Mouse (Mus musculus) bone marrow, adult 2 months (tissue): ENCODE data around the gene Aacs.

Experiments
- CTCF ChIP-seq: fragments of 200-500 bp; IDR thresholded peaks from 2 replicates; pipeline ENCODE4 v1.5.1; 2011; ENCODE audit warnings: low read length, control low read depth; ENCODE audit not compliant: control insufficient read depth, insufficient read depth
- POLR2A ChIP-seq: fragments of 200-500 bp; IDR thresholded peaks from 2 replicates; pipeline ENCODE4 v1.6.1; 2011; ENCODE audit warnings: low read depth, mild to moderate bottlenecking, control low read depth, low read length, borderline replicate concordance; ENCODE audit not compliant: control insufficient read depth

DNA sequence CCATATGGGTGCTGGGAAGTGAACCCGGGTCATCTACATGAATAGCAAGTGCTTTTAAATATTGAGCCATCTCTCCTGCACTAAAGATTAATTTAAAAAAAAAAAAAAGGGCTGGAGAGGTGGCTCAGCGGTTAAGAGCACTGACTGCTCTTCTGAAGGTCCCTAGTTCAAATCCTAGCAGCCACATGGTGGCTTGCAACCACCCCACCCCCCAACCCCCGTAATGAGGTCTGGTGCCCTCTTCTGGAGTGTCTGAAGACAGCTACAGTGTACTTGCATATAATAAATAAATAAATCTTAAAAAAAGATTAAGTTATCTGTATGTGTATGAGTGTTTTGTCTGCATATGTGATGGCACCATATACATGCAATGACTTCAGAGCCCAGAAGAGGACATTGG is 15.0 kb upstream of the Aacs start:
- TF ChIP-seq CTCF (no peak), POLR2A (no peak)
